Mouse (Mus musculus): ENCODE results near the gene Mycbp2.

Mycbp2 gene

GRCm38 (mm10) chr14:103346729-103347505 is at the start of gene Mycbp2:
Gene Mycbp2 (minus strand): TSS chr14:103346814.
- peak; percentile 87 for DNase-seq (ENCODE audit: extremely low read depth, low read depth)

- DNase-seq (ENCODE audit: extremely low read depth, low read depth), result no peak
These were observed 45.8 kb upstream of the Mycbp2 start for GRCm38 (mm10) chr14:103392391-103392790.

GRCm38 (mm10) chr14:103387431-103387830 is 40.8 kb upstream of the Mycbp2 start:
- no peak for DNase-seq (ENCODE audit: extremely low read depth, low read depth)

GRCm38 (mm10) chr14:103386871-103387270 is 40.3 kb upstream of the Mycbp2 start:
- DNase-seq (ENCODE audit: extremely low read depth, low read depth), result no peak

GRCm38 (mm10) chr14:103385084-103385610 is 38.5 kb upstream of the Mycbp2 start:
- no peak for DNase-seq (ENCODE audit: extremely low read depth, low read depth)

- no peak for DNase-seq (ENCODE audit: extremely low read depth, low read depth)
These were observed 32.1 kb upstream of the Mycbp2 start for GRCm38 (mm10) chr14:103378703-103379102.

- DNase-seq (ENCODE audit: extremely low read depth, low read depth), result no peak
These were observed 30.2 kb upstream of the Mycbp2 start for GRCm38 (mm10) chr14:103376765-103377164.

- no peak for DNase-seq (ENCODE audit: extremely low read depth, low read depth)
These were observed 28.9 kb upstream of the Mycbp2 start for GRCm38 (mm10) chr14:103375523-103375922.

GRCm38 (mm10) chr14:103363199-103363598 is 16.6 kb upstream of the Mycbp2 start:
- no peak for DNase-seq (ENCODE audit: extremely low read depth, low read depth)

- no peak for DNase-seq (ENCODE audit: extremely low read depth, low read depth)
These were observed 9.5 kb upstream of the Mycbp2 start for GRCm38 (mm10) chr14:103356066-103356465.

- no peak for DNase-seq (ENCODE audit: extremely low read depth, low read depth)
These were observed 8.1 kb upstream of the Mycbp2 start for GRCm38 (mm10) chr14:103354396-103355352.

GRCm38 (mm10) chr14:103345858-103346728 is 521 bp downstream of the Mycbp2 start:
- no peak for DNase-seq (ENCODE audit: extremely low read depth, low read depth)

GRCm38 (mm10) chr14:103345486-103345857 is 1.1 kb downstream of the Mycbp2 start:
- no peak for DNase-seq (ENCODE audit: extremely low read depth, low read depth)

- DNase-seq (ENCODE audit: extremely low read depth, low read depth), result no peak
These were observed 1.6 kb downstream of the Mycbp2 start for GRCm38 (mm10) chr14:103345011-103345410.

- no peak for DNase-seq (ENCODE audit: extremely low read depth, low read depth)
These were observed 2.8 kb downstream of the Mycbp2 start for GRCm38 (mm10) chr14:103343791-103344190.

GRCm38 (mm10) chr14:103341385-103342294 is 5.0 kb downstream of the Mycbp2 start:
- DNase-seq (ENCODE audit: extremely low read depth, low read depth), result no peak

- DNase-seq (ENCODE audit: extremely low read depth, low read depth), result no peak
These were observed 33.7 kb downstream of the Mycbp2 start for GRCm38 (mm10) chr14:103312926-103313325.

GRCm38 (mm10) chr14:103296227-103296626 is 50.4 kb downstream of the Mycbp2 start:
- no peak for DNase-seq (ENCODE audit: extremely low read depth, low read depth)

GRCm38 (mm10) chr14:103286650-103287049 is 60.0 kb downstream of the Mycbp2 start:
- DNase-seq (ENCODE audit: extremely low read depth, low read depth), result no peak

- DNase-seq (ENCODE audit: extremely low read depth, low read depth), result no peak
These were observed 69.9 kb downstream of the Mycbp2 start for GRCm38 (mm10) chr14:103276667-103277066.
